Mouse (Mus musculus): ENCODE results near the gene Eif4g2.

The Eif4g2 gene

GRCm38 (mm10) chr7:111069439-111070166, 13.2 kb downstream of the Eif4g2 start:
- DNase-seq (ENCODE audit: low spot score), result no peak

- DNase-seq (ENCODE audit: low spot score), result no peak
These were observed 14.6 kb downstream of the Eif4g2 start for GRCm38 (mm10) chr7:111068181-111068580.

- no peak for DNase-seq (ENCODE audit: low spot score)
These were observed 19.9 kb downstream of the Eif4g2 start for GRCm38 (mm10) chr7:111062971-111063370.

- DNase-seq (ENCODE audit: low spot score), result no peak
These were observed 23.3 kb downstream of the Eif4g2 start for GRCm38 (mm10) chr7:111059527-111059926.

- no peak for DNase-seq (ENCODE audit: low spot score)
These were observed 26.7 kb downstream of the Eif4g2 start for GRCm38 (mm10) chr7:111055984-111056657.

- no peak for DNase-seq (ENCODE audit: low spot score)
These were observed 27.6 kb downstream of the Eif4g2 start for GRCm38 (mm10) chr7:111055221-111055620.

GRCm38 (mm10) chr7:111049652-111050421, 33.0 kb downstream of the Eif4g2 start:
- DNase-seq (ENCODE audit: low spot score), result peak; percentile 69

- DNase-seq (ENCODE audit: low spot score), result no peak
These were observed 33.9 kb downstream of the Eif4g2 start for GRCm38 (mm10) chr7:111048920-111049319.

GRCm38 (mm10) chr7:111029046-111029553, 53.7 kb downstream of the Eif4g2 start:
- DNase-seq (ENCODE audit: low spot score), result no peak

- DNase-seq (ENCODE audit: low spot score), result peak; percentile 92
These were observed 54.4 kb downstream of the Eif4g2 start, which contains the start of gene Ctr9 for GRCm38 (mm10) chr7:111028281-111029045. TSS of gene Ctr9 (plus strand) at chr7:111028951.

- DNase-seq (ENCODE audit: low spot score), result no peak
These were observed 57.9 kb downstream of the Eif4g2 start for GRCm38 (mm10) chr7:111024912-111025311.

GRCm38 (mm10) chr7:111024068-111024594, 58.7 kb downstream of the Eif4g2 start:
- no peak for DNase-seq (ENCODE audit: low spot score)

- DNase-seq (ENCODE audit: low spot score), result no peak
These were observed 62.0 kb downstream of the Eif4g2 start for GRCm38 (mm10) chr7:111020814-111021213.

Data from MN1 (cell line).